Mouse (Mus musculus): ENCODE results near the gene Pth2r. TPM values are rescaled to one million over a fixed set of nuclear protein-coding genes. Genes with fewer than 3 reads are reported as not detected.

Gene Pth2r
- polyA plus RNA-seq, 1 experiment from 2014 or later = not detected

DNA sequence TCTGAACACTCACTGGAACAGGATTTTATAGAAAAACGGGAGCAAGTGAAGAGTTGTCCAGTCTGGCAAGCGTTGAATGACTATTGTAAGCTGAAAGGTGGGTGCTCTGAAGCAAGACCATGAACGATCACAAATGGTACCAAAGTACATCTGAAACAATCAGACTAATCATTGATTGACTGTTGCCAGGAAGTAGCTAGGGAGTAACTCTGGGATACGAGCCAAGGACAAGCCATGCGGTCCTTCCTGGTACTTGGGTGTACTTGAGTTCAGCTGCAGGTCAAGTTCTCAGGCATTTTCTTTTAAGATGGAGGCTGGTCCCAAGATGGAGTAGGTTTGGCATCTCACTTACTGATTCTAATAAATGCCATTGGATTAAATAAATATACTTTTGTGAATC is 125.6 kb downstream of the Pth2r start:
- no peaks in the 10 kb centered on the region for H3K36me3 ChIP-seq (ENCODE audit: control insufficient read depth, insufficient read depth, low read length)
- H3K9me3 ChIP-seq (ENCODE audit: control insufficient read depth, low read length) = no peaks in the 10 kb centered on the region
- 67% methylated on average over 5 of the region's 5 CpGs for WGBS
- no peak overlapping the region for H3K4me2 ChIP-seq (ENCODE audit: low read depth, low read length)
- H3K4me1 ChIP-seq (replicated peaks; ENCODE audit: control insufficient read depth, insufficient read depth, low read length) = no peaks in the 10 kb centered on the region
- H3K4me3 ChIP-seq (ENCODE audit: low read length) = no peak overlapping the region
- H3K27me3 ChIP-seq (ENCODE audit: control insufficient read depth, insufficient read depth, low read depth, low read length) = no peaks in the 10 kb centered on the region
- H3K9ac ChIP-seq (ENCODE audit: low read length) = no peak overlapping the region
- no peak for ATAC-seq (ENCODE audit: low read depth)
- no peak overlapping the region for H3K27ac ChIP-seq (ENCODE audit: low read length)

DNA sequence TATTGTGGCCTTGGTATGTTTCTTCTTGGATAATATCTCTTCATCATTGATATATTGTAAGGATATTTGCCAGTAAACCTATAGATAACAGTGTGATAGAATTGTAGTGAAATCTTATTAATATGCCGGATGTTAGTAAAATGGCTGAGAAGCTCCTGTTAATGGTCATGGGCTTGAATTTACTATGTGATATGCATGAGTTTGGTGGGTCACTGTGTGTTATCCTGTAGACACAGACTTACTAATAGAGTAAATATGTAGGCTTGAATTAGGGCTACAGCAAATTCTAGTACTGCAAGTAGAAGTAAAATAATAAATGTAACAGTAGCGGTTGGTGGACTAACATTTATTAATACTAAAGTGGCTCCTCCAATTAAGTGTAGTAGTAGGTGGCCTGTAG is 139.1 kb downstream of the Pth2r start:
- WGBS = 95% methylated on average over 2 of the region's 2 CpGs
- ATAC-seq (ENCODE audit: low read depth) = no peak
- Histone ChIP-seq H3K27ac (ENCODE audit: low read length) (no peak overlapping the region), H3K27me3 (ENCODE audit: control insufficient read depth, insufficient read depth, low read depth, low read length) (no peaks in the 10 kb centered on the region), H3K4me1 (replicated peaks; ENCODE audit: control insufficient read depth, insufficient read depth, low read length) (no peaks in the 10 kb centered on the region), H3K36me3 (ENCODE audit: control insufficient read depth, insufficient read depth, low read length) (no peaks in the 10 kb centered on the region), H3K4me3 (ENCODE audit: low read length) (no peak overlapping the region), H3K9me3 (ENCODE audit: control insufficient read depth, low read length) (no peaks in the 10 kb centered on the region), H3K9ac (ENCODE audit: low read length) (no peak overlapping the region), H3K4me2 (ENCODE audit: low read depth, low read length) (no peak overlapping the region)

DNA sequence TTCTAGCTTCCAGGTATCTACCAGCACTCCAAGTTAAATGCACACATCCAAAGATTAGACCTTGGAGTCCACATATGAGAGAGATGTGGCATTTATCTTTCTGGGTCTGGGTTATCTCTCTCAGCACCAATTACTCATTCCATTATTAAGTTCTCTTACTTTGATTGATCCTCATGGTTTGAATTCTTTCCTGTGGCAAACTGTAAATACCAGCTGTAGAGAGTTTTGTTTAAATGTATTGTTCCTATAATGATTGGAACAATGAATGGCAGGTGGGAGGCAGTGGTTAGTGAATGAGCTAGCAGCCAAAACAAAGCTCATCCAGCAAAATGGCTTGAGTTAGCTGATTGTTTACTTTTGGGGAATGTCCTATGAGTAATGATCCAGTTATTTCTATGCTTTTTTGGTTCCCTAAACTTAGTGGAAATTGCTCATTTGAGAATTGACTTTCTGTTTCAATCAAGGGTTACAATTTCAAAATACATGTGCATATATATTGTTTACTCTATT is 140.7 kb downstream of the Pth2r start:
- ATAC-seq (ENCODE audit: low read depth) = no peak
- no peaks in the 10 kb centered on the region for H3K4me1 ChIP-seq (replicated peaks; ENCODE audit: control insufficient read depth, insufficient read depth, low read length)
- H3K27ac ChIP-seq (ENCODE audit: low read length) = no peak overlapping the region
- H3K9ac ChIP-seq (ENCODE audit: low read length) = no peak overlapping the region
- no peak overlapping the region for H3K4me3 ChIP-seq (ENCODE audit: low read length)
- no peaks in the 10 kb centered on the region for H3K36me3 ChIP-seq (ENCODE audit: control insufficient read depth, insufficient read depth, low read length)
- H3K4me2 ChIP-seq (ENCODE audit: low read depth, low read length) = no peak overlapping the region
- H3K9me3 ChIP-seq (ENCODE audit: control insufficient read depth, low read length) = no peaks in the 10 kb centered on the region
- H3K27me3 ChIP-seq (ENCODE audit: control insufficient read depth, insufficient read depth, low read depth, low read length) = no peaks in the 10 kb centered on the region

Other genes starting within 250 kb of the Pth2r start
- gene Akr1cl, start 249.3 kb upstream of the Pth2r start, polyA plus RNA-seq (2015; fragmentation: Nextera tagmentation; extraction: Ambion mirVana) = 0.26 and 0.33 TPM in 2 replicates
- not detected in 2 replicates for gene Cryge, start 230.9 kb upstream of the Pth2r start, polyA plus RNA-seq (2015; fragmentation: Nextera tagmentation; extraction: Ambion mirVana)
- gene Crygd, start 218.6 kb upstream of the Pth2r start, polyA plus RNA-seq (2015; fragmentation: Nextera tagmentation; extraction: Ambion mirVana) = not detected in 2 replicates
- not detected in 2 replicates for gene Crygc, start 208.4 kb upstream of the Pth2r start, polyA plus RNA-seq (2015; fragmentation: Nextera tagmentation; extraction: Ambion mirVana)
- not detected in 2 replicates for gene Crygb, start 199.8 kb upstream of the Pth2r start, polyA plus RNA-seq (2015; fragmentation: Nextera tagmentation; extraction: Ambion mirVana)
- gene Cryga, start 178.7 kb upstream of the Pth2r start, polyA plus RNA-seq (2015; fragmentation: Nextera tagmentation; extraction: Ambion mirVana) = not detected in 2 replicates
- gene Gm28845, start 162.5 kb upstream of the Pth2r start, polyA plus RNA-seq (2015; fragmentation: Nextera tagmentation; extraction: Ambion mirVana) = not detected in 2 replicates
- gene D630023F18Rik, start 158.8 kb upstream of the Pth2r start, polyA plus RNA-seq (2015; fragmentation: Nextera tagmentation; extraction: Ambion mirVana) = 0.15 and 0.21 TPM in 2 replicates
- 118 and 121 TPM in 2 replicates for gene Idh1, start 95.6 kb upstream of the Pth2r start, polyA plus RNA-seq (2015; fragmentation: Nextera tagmentation; extraction: Ambion mirVana)
- 6.6 and 8.8 TPM in 2 replicates for gene Pikfyve, start 95.4 kb upstream of the Pth2r start, polyA plus RNA-seq (2015; fragmentation: Nextera tagmentation; extraction: Ambion mirVana)